Mouse (Mus musculus) lung, postnatal 0 days (tissue): Measurements from ENCODE around the gene Pmpca.

Experiments used
- CTCF ChIP-seq: IDR thresholded peaks from 2 replicates; pipeline ENCODE4 v1.5.1; 2016; ENCODE audit warnings: antibody characterized with exemption, mild to moderate bottlenecking
- EP300 ChIP-seq: IDR thresholded peaks from 2 replicates; pipeline ENCODE4 v1.6.1; 2016; ENCODE audit warnings: antibody characterized with exemption, mild to moderate bottlenecking, control low read depth

GRCm38 (mm10) chr2:26372396-26372795 lies 16.7 kb upstream of the Pmpca start:
- TF ChIP-seq EP300 (no peak), CTCF (no peak)
